Mouse (Mus musculus) lung, adult 2 months (tissue): ENCODE measurements around the gene Grm2.

Experiments
- CTCF ChIP-seq: fragments of 200-500 bp; IDR thresholded peaks from 2 replicates; pipeline ENCODE4 v1.5.1; 2011; ENCODE audit warnings: mild to moderate bottlenecking, low read length, control low read depth; ENCODE audit not compliant: insufficient read depth
- POLR2A ChIP-seq: fragments of 200-500 bp; IDR thresholded peaks from 2 replicates; pipeline ENCODE4 v1.6.1; 2011; ENCODE audit warnings: low read depth, mild to moderate bottlenecking, control low read depth, low read length, borderline replicate concordance; ENCODE audit errors: extremely low read depth

- TF ChIP-seq POLR2A = no peak
- TF ChIP-seq CTCF = no peak
These were observed 38.4 kb downstream of the Grm2 start for GRCm38 (mm10) chr9:106617496-106617895.
